Mouse (Mus musculus) left cerebral cortex, adult 9 months (tissue): ENCODE data around the gene Pdzd8.

Experiments
- DNase-seq, 2 experiments: peaks; one replicate each; pipeline ENCODE4 v3.0.0; 2022; ENCODE audit warnings: low spot score in 2 of 2

Pdzd8 gene

DNA sequence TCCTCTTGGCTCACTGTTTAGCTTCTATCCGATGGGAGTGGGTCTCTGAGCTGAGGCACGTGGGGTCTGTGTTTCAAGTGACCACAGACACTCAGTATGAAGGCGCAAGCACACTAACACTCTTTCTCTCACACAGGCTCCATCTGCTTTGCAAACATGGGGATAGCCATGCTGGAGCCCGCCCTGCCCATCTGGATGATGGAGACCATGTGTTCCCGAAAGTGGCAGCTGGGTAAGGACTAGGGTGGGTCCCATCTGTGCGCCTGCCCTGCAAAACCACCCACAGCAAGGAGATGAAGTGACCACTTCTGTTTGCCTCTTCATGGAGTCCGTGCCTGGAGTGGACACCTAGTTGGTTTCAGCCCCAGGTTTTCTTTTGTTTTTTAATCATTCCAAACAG is 69.2 kb downstream of the Pdzd8 start:
- DNase-seq, result no peak

DNA sequence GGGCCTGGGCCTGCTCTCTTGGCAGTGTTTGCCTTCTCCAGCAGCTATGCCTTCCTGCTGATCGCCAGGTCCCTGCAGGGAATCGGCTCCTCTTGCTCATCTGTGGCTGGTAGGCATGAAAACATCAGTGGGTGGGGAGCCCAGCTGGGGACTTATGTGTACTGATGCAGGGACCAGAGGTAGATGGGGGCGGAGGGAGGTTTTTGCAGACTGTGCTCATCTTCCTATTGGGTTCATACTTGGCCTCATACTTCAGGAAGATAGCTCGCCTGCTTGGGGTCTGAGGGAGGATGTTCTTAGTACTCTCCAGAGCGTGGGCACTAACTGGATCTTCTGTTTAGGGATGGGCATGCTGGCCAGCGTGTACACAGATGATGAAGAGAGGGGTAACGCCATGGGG is 72.4 kb downstream of the Pdzd8 start:
- peak in 1 of 2 experiments; percentile 19 for DNase-seq

DNA sequence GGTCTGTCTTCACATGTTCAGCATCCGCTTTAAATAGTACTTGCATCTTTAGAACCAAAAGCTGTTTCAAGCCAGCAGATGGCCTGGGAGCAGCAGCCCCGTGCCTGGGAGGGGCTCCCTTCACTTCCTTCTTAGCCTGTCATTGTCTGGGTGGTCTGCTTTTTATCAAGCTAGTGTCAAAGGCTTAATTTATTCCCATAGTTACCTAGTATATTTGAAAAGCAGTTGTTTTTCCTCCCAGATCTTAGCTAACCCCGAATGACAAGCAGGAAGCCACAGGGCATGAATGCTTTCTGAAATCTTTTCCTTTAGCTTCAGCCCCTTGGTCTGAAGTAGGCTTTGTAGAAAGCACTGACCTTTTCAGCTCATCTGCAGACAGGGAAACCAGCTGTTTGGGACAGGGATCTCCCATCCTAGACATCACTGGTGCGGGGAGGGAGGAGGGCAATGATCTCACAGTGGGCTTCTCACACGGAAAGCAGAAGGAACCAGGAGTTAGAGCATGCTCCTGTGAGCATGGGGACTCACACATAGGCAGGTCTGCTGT is 78.1 kb downstream of the Pdzd8 start:
- no peak for DNase-seq

DNA sequence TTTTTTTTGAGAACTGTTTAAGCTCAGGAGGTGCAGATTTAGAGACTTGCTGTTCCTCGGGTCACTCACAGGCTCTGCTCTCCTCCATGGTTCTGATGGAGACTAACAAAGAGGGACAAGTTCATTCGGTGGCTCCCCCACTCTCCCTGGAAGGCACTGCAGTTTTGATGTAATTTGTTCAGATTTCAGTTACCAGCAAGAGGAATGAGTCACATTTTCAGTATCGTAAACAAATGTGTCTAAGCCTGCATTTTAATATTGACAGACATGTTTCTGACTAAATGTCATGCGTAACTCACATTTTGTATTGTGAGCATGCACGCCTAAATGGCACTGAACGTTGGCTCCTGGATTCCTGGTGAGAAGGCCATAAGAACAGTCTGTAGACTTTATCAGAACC is 79.7 kb downstream of the Pdzd8 start:
- no peak for DNase-seq

DNA sequence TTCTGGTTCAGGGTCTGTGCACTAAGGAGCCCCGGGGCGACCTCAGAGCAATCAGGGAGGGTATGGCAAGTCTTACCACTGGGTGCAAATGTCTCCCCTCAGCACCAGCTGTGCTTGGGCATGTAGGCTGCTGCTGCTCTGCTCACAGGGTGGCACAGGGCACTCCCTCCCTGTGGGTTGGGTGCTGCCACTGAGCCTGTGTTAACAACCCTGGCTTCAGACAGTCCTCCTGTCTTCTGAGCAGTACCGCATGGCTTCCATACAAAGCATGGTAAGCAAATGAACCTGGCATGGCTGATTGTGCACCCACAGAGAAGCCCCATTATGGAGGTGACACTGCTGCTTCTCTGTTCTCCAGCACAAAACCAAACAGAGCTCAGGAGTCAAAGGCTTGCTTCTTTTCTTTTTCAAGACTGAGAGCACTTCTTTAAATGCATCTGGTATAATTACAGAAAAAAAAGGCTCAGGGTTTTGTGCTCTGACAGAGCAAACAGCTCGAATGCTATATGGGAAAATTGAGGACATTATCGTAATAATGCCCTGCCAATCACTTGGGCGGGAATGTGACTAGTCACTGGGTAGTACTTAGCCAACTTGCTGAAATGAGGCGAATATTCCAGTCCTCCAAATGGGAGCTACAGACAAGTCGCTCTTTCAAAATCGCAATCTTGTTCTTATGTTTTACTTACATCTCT is 80.6 kb downstream of the Pdzd8 start:
- DNase-seq, result no peak

DNA sequence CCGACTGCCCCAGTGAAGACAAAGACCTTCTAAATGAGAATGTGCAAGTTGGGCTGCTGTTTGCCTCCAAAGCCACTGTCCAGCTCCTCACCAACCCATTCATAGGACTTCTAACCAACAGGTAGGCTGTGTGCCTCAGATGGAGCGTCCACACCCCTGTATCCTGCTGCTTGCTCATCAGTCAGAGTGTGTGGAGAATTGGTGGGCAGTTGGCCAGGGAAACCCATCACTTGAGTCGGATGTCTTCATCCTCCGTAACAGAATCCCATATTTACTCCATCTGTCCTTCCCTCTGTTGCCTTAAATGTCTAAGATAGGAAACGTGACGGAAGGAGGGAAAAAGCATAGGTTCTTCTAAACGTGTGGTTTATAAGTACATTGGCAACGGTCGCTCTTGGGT is 82.4 kb downstream of the Pdzd8 start:
- DNase-seq, result no peak

DNA sequence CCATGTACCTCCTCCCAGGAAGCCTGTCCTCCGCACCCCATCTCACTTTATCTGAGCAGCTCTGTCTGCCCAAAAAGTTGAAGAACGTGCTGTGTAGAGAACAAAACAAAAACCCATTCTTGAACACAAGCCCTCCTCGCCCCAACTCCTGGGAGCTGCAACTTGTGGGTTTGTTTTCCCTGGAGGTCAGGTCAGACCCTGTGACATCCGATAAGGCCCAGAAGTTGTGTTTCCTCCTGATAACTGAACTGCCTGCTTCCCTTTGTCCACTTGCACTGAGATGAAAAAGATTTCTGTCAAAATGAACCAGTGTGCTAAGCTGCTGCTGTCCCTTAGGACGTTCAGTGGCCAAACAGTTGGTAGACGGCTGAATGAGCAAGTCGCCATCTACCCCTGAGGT is 84.0 kb downstream of the Pdzd8 start:
- no peak for DNase-seq

DNA sequence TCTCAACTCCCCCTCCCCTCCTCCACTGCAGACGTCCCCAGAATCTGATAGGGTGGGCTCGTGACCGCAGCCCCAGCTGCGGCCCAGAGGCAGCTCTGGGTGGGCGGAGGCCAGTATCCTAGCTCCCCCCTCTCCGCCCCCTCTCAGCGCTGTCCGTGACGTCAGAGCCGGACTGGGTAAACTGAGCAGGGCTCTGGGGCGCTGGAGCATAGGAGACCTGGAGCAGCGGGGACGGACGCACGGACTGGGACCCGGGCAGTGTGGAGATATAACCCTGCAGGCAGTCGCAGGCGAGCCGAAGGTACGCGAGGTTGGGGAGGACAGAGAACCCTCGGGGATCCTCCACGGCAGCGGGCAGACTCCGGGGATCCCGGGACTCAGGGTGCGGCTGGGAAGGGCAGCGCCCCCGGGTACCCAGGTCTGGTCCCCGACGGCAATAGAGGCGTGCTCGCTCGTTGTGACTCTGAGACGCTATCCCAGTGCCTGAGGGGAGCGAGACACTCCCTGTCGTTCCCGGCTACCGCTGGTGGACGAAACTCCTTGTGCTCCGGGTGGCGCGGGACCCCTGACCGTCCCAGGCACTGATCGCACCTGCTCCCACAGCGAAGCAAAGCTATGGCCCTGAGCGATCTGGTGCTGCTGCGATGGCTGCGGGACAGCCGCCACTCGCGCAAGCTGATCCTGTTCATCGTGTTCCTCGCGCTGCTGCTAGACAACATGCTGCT is 84.7 kb downstream of the Pdzd8 start, which contains the start of gene Slc18a2:
Gene Slc18a2 (plus strand): TSS at position 179 of the 725 bp plus-strand sequence.
- DNase-seq, result no peak

DNA sequence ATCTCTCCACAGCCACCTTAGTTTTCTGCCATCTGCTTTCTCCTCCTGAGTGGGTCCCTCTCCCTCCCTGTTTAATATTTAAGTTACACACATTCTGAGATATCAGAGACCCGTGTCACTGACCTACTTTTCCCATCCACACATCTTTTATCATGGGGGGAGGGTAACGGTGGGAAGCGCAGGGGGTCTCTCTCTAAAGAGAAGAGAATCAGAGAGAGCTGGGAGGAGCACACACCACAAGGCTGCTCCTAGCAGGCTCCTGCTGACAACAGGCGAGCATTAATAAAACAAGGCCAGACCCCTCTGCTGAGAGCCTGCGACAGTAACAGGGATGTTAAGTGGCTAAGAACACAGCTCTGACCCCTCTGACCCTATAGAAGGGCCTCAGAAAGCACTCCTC is 85.9 kb downstream of the Pdzd8 start:
- DNase-seq, result no peak

DNA sequence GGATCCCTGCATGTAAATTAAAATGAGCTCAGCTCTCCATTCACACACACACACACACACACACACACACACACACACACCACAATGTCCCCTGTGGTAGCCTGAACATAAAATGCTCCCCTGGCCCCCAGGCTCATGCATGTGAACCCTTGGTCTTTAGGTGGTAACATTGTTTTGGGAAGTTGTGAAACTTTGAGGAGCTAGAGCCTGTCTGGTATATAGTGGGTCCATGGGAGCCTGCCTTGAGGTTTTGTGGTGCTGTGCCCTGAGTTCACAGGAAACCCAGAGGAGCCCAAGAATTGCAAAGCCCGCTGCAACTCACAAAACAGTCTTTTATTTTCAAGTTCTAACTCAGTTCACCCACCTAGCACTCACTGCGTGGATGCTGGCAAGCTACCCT is 92.9 kb downstream of the Pdzd8 start:
- DNase-seq, result no peak

DNA sequence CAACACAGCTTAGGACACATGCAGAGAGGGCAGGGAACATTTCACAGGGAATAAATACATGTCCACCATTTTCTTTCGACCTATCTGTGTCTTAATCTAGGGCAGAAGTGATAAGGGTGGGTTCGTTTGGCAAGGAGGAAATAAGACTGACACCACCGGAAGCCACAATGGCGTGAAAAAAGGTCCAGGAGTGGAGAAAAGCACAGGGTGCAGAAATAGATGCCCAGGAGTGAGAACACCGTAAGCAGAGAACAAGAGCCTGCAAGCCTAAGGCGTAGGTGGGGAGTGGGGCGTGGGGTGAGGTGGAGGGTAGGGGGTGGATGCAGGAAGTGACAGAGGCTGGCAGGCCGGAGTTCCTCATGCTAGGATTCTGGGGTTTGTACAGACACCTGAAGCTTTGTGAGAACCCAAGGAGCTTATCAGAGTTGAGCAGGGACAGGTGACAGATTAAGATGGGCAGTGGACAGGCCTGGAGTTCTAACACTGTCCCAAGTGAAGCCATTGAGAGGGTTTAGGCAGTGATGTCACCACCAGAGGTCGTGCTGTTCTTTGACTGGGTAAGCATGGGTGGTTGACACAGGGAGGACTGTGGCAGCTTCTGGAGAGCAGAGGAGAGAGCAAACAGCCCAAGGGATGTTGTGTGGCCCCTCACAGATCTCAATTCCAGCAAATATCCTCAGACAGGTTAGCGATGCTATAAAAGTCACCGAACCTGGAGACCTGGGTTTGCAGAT is 96.9 kb downstream of the Pdzd8 start:
- DNase-seq, result no peak

DNA sequence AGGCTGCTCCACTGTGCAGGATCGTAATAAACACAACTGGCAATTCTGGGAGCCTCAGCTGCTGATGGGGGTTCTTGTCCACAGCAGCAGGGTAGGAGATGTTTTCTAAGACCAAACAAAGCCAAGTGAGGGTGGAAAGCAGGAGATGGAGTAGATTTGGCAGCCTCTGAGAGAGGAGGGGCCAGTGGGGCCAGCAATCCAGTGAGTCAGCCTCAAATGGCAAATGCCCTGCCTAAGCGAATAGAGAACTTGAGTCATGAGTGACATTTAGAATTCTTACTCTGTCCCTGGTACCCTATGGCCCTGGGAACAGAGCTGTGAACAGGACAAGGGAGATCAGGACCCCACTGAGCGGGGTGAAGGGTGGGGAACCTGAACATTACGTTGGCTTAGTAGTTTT is 97.4 kb downstream of the Pdzd8 start:
- no peak for DNase-seq
